In genomic region chr12:54656039-54656395, GRCm38 (mm10) we compare ENCODE assay signal across 8 mouse cellular contexts. TPM values are rescaled to one million over a fixed set of nuclear protein-coding genes. Genes with fewer than 3 reads are reported as not detected.
A peak's percentile ranks its signal among the peaks of the same experiment; 100 is the strongest.
DNase-seq lines count a peak whose midpoint lies in the region; ATAC-seq and TF ChIP-seq lines count a peak whose summit lies in the region.

No protein-coding gene starts in this region.

- no peak for DNase-seq in kidney, adult 9 months
- DNase-seq in R1 (ENCODE audit: low read depth, low spot score) (peak; percentile 87), MN1 (ENCODE audit: low spot score) (no peak)
- peak; percentile 59 for DNase-seq in forebrain, embryonic 14.5 days (ENCODE audit: low spot score)
- DNase-seq in liver, embryonic 14.5 days (ENCODE audit: low read depth in 3 of 3, low spot score in 3 of 3): peak in 1 of 3 experiments; percentile 17
- no peak for DNase-seq in urinary bladder, postnatal 4 days (ENCODE audit: low spot score in 2 of 2)
- no peak for DNase-seq in urinary bladder, postnatal 25 days (ENCODE audit: low spot score)

- H3K36me3 ChIP-seq in kidney, embryonic 16.5 days (ENCODE audit: insufficient read depth, low read length): no peaks in the 10 kb centered on the region
- H3K36me3 ChIP-seq in forebrain, embryonic 14.5 days (ENCODE audit: control insufficient read depth, insufficient read depth, low read length): no peaks in the 10 kb centered on the region
- H3K36me3 ChIP-seq in liver, embryonic 14.5 days (replicated peaks; ENCODE audit: control insufficient read depth, insufficient read depth, low read depth): no peaks in the 10 kb centered on the region

- H3K4me2 ChIP-seq in kidney, embryonic 16.5 days (replicated peaks; ENCODE audit: low read depth, low read length): peak overlapping the region; percentile 64
- H3K4me2 ChIP-seq in forebrain, embryonic 14.5 days (ENCODE audit: low read length): peak overlapping the region; percentile 60
- H3K4me2 ChIP-seq in liver, embryonic 14.5 days (ENCODE audit: low read depth): peak overlapping the region; percentile 91

- peak overlapping the region; percentile 88 for H3K27ac ChIP-seq in kidney, embryonic 16.5 days (ENCODE audit: low read length)
- H3K27ac ChIP-seq in forebrain, embryonic 14.5 days (ENCODE audit: low read depth, low read length): peak overlapping the region; percentile 82
- H3K27ac ChIP-seq in liver, embryonic 14.5 days: peak overlapping the region; percentile 73

- no peak for TF ChIP-seq CTCF in liver, embryonic 14.5 days (IDR thresholded peaks at IDR 0.05; ENCODE audit: low read depth)

- H3K4me3 ChIP-seq in kidney, embryonic 16.5 days (ENCODE audit: low read length): peak overlapping the region; percentile 64
- H3K4me3 ChIP-seq in forebrain, embryonic 14.5 days (ENCODE audit: low read depth, low read length): peak overlapping the region; percentile 71
- peak overlapping the region; percentile 80 to 93 for H3K4me3 ChIP-seq in liver, embryonic 14.5 days (ENCODE audit: insufficient read depth in 1 of 2, low read depth in 2 of 2, low read length in 2 of 2)

- WGBS in kidney, embryonic 16.5 days: 0% methylated on average over 21 of the region's 22 CpGs
- under 1% methylated on average over 18 of the region's 22 CpGs for WGBS in forebrain, embryonic 14.5 days
- WGBS in liver, embryonic 14.5 days (ENCODE audit: insufficient replicate concordance): under 1% methylated on average over 22 of the region's 22 CpGs

- H3K27me3 ChIP-seq in kidney, embryonic 16.5 days (ENCODE audit: insufficient read depth, low read length): peaks cover 7% of the 10 kb centered on the region; the same call in 1 of the 2 replicates
- H3K27me3 ChIP-seq in forebrain, embryonic 14.5 days (replicated peaks; ENCODE audit: control insufficient read depth, insufficient read depth, low read length): no peaks in the 10 kb centered on the region
- H3K27me3 ChIP-seq in liver, embryonic 14.5 days (ENCODE audit: control insufficient read depth, insufficient read depth, low read length): no peaks in the 10 kb centered on the region

- peaks cover 37% of the 10 kb centered on the region for H3K4me1 ChIP-seq in kidney, embryonic 16.5 days (ENCODE audit: insufficient read depth, low read length)
- H3K4me1 ChIP-seq in forebrain, embryonic 14.5 days (ENCODE audit: control insufficient read depth, insufficient read depth, low read length): peaks cover 15% of the 10 kb centered on the region
- peaks cover 3 to 26% of the 10 kb centered on the region in 2 experiments for H3K4me1 ChIP-seq in liver, embryonic 14.5 days (replicated peaks; ENCODE audit: control insufficient read depth in 2 of 2, insufficient read depth in 2 of 2, low read length in 1 of 2)

- no peak for TF ChIP-seq EP300 in liver, embryonic 14.5 days (IDR thresholded peaks at IDR 0.05; ENCODE audit: low read depth)

- ATAC-seq in kidney, embryonic 16.5 days (ENCODE audit: low FRiP score, low TSS enrichment): no peak
- ATAC-seq in forebrain, embryonic 14.5 days: peak; percentile 50; the same call in 1 of the 2 replicates
- ATAC-seq in liver, embryonic 14.5 days (ENCODE audit: insufficient read depth): peak; percentile 33

- no peaks in the 10 kb centered on the region for H3K9me3 ChIP-seq in kidney, embryonic 16.5 days (ENCODE audit: low read length)
- H3K9me3 ChIP-seq in forebrain, embryonic 14.5 days (replicated peaks; ENCODE audit: control insufficient read depth, low read length): no peaks in the 10 kb centered on the region
- no peaks in the 10 kb centered on the region for H3K9me3 ChIP-seq in liver, embryonic 14.5 days (ENCODE audit: control insufficient read depth, low read length)

- H3K9ac ChIP-seq in kidney, embryonic 16.5 days (replicated peaks; ENCODE audit: low read length): peak overlapping the region; percentile 76
- peak overlapping the region; percentile 84 for H3K9ac ChIP-seq in forebrain, embryonic 14.5 days (ENCODE audit: low read length)
- H3K9ac ChIP-seq in liver, embryonic 14.5 days (replicated peaks): peak overlapping the region; percentile 92

RNA-seq across cellular contexts. Expression of gene Sptssa, which starts 0.4 kb away (rescaled TPM):
- 203 and 212 TPM in 2 replicates for polyA plus RNA-seq in kidney, embryonic 16.5 days (2015; fragmentation: Nextera tagmentation; extraction: Ambion mirVana)
- 193 and 196 TPM in 2 replicates for polyA plus RNA-seq in forebrain, embryonic 14.5 days (2014; fragmentation: Nextera tagmentation; extraction: Ambion mirVana)
- polyA plus RNA-seq in liver, embryonic 14.5 days (2012; rRNA removed): 27.0 and 32.1 TPM in 2 replicates
- 65.1 and 65.2 TPM in 2 replicates for polyA plus RNA-seq in liver, embryonic 14.5 days (2014; fragmentation: Nextera tagmentation; extraction: Ambion mirVana)

RNA-seq across cellular contexts. Expression of gene Eapp, which starts 39.7 kb away (rescaled TPM):
- polyA plus RNA-seq in kidney, embryonic 16.5 days (2015; fragmentation: Nextera tagmentation; extraction: Ambion mirVana): 59.8 and 60.8 TPM in 2 replicates
- polyA plus RNA-seq in forebrain, embryonic 14.5 days (2014; fragmentation: Nextera tagmentation; extraction: Ambion mirVana): 84.0 and 87.0 TPM in 2 replicates
- polyA plus RNA-seq in liver, embryonic 14.5 days (2012; rRNA removed): 4.0 and 8.7 TPM in 2 replicates
- polyA plus RNA-seq in liver, embryonic 14.5 days (2014; fragmentation: Nextera tagmentation; extraction: Ambion mirVana): 41.8 and 45.7 TPM in 2 replicates

Comparison
In these comparisons a context has a peak if more than half of its experiments do, and no peak if none do; other contexts are left out.
1. DNase-seq: peak in R1 (single experiment) and forebrain, embryonic 14.5 days (single experiment); none in kidney, adult 9 months (single experiment), urinary bladder, postnatal 4 days (0 of 2), urinary bladder, postnatal 25 days (single experiment) and MN1 (single experiment).
2. Peak in every context shown above with its lines, with median percentiles within 50 percentile points of each other: H3K27ac ChIP-seq, H3K4me2 ChIP-seq, H3K4me3 ChIP-seq and H3K9ac ChIP-seq.